Mouse (Mus musculus) frontal cortex, postnatal 10 days (tissue): ENCODE measurements around the gene Pik3r4.

Experiments used
- DNase-seq, 2 experiments: peaks; one replicate each; pipeline ENCODE4 v3.0.0; 2022; ENCODE audit warnings: low spot score in 2 of 2, mixed read lengths in 1 of 2

Pik3r4 gene

GRCm38 (mm10) chr9:105696818-105697564 is 54.2 kb downstream of the Pik3r4 start:
- DNase-seq: no peak

DNA sequence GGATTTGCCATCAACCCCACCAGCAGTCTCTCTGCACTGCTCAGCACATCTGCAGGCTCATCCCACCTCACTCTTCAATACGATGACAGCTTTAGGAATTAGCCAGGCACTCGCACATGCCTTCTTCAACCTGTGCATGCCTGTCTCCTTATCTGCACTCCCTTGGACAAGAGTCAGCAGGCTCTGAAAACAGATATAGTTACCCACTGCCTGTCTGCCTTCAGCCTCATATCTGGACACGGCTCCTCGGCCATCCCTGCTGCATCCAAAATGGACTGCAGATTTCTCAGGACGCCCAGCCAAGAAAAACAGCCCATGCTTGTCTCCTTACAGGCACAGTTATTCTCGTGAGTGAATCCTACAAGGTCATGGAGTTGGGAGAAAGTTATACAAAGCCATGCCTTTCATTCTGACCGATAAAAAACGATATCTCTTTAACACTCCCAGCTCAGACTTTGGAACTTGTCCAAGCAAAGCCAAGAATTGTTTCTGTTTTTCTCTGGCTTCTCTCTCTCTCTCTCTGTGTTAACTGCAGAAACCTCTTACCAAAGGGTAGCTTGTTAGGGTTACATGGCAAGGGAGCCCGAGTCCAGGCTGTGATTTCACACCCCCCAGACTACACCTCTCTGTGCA is 55.1 kb downstream of the Pik3r4 start:
- DNase-seq: no peak

DNA sequence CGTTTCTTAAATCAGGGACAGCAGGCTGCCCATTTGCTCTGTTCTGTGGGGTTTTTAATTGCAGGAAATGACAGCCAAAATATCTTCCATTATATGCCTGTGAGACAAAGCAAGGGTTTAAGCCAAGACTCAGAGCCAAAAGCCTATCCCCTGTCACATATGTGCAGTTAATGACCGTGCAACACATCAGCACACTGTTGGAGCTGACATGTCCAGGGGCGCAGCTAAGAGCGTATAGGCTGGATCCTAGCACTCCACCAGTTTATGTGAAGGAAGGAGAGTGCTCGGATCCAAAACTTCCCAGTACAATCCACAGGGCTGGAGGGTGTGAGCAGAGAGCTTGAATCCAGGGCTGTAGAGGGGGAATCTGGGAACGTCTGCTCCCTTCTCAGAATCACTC is 57.9 kb downstream of the Pik3r4 start:
- no peak for DNase-seq

DNA sequence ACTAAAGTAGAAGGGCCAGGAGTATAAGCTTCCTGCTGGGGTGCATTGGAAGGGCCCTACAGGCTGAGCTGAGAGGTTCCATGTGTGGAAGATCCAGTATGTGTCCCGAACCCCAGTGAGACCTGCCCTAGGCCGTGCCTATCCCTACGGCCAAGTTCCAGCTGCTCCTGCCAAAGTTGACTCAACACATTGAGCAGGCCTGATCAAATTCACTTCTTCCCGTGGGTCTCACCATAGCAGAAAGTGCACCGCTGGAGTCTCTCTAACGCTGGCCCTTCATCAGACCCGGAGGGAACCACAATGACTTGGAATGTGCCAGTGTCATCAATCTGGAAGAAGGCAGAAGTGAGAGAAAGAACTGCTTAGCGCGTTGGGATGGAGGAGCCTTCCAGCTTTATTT is 59.2 kb downstream of the Pik3r4 start:
- DNase-seq: no peak

DNA sequence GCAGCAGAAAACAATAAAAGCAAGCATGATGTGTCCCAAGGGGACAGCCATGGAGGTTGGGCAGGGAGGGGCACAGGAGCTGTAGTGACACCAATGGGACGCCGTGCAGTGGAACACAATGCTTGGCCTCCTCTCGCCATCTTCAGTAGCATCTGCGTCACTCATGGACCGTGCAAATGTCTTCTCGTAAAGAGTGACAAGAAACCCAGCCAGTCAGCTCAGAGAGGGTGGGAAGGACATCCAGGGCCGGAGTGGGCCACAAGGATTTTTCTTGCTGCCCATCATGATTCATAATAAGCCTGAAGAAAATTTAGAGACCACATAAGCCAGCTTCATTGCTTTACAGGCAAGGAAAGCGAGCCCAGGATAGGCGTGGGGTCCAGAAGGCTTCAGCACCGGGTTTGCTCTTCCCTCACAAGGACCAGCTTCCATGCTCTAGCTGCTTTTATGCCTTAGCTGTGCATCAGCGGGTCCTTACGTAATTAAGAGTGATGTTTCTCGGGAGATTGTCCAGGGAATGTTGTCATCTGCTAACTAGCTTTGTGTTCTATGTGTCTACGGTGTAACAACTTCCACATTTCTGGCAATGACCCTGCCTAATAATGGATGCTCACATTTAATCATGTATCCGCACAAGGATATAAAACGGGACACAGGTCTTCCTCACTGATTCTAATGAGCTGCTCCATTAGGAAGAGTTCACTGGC is 61.6 kb downstream of the Pik3r4 start:
- no peak for DNase-seq

DNA sequence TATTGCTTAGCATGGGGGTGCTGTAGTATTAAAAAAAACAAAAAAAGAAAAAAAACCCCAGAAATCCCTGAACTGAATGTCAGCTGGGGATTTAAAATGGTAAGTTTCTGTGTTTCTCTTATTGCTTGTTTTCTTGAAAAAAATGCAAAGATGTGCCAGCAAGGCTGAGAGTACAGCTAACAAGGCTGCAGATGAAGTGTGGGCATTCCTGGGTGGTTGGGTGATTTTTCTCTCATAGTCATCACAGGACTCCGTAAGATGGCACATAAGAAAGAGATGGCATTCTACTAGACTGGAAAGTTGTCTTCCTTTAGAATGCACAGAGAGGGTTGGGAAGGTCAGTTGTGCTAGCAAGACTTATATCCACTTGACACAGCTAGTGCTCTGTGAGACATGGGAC is 62.2 kb downstream of the Pik3r4 start:
- DNase-seq: no peak

DNA sequence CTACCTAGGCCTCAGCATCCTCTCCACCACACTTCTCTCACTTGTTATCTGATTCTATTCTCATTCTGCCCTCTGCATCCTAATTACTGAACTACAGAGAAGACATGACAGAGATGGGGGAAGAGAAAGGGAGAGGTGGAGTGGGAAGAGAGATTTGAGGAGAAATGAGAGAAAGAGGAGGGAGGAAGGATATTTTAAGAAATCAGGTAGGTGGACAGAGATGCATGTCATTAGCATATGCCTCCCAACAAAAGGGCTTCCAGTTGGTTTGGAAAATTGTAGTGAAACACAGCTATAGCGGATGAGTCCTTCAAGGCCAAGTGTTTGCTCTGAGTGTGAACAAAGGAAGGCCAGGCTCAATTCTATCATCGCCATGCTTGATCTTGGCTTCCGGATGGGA is 69.3 kb downstream of the Pik3r4 start:
- no peak for DNase-seq

DNA sequence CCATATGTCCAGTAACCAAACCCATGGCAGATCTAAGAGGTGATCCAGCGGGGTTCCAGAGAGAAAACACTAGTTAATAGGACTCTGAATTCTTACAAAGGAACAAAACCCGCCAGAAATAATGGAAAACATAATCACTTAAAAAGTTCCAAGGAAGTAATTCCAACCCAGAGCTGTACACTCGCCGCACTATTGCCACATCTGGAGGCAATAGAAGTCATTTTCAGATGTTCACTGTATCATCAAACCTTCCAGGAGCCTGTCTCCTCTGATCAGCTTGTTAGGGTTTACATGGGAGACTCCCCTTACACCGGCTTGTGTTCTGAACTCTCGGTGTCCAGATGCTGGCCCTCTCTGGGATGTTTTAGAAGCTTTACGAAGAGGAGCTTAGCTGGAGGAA is 76.6 kb downstream of the Pik3r4 start:
- DNase-seq: no peak

- no peak for DNase-seq
Observed at GRCm38 (mm10) chr9:105719851-105720395, 77.1 kb downstream of the Pik3r4 start.

DNA sequence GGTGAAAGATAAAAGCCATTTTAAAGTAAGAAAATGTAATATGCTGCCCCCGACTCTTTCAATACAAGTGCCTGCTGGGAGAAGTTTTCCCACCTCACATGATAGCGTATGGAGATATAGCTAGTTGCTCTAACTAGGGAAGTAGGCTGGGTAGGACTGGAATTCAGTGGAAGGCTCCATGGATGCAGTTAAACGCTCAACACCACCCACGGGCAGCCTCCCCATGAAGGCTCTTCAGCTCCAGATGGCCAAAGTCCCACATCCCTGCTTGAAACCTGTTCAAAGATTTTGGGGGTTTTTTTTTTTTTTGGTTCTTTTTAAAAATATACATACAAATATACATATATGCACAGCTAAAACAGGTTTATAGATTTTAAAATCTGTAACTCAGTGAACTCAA is 77.7 kb downstream of the Pik3r4 start:
- DNase-seq: peak; percentile 40 to 42

DNA sequence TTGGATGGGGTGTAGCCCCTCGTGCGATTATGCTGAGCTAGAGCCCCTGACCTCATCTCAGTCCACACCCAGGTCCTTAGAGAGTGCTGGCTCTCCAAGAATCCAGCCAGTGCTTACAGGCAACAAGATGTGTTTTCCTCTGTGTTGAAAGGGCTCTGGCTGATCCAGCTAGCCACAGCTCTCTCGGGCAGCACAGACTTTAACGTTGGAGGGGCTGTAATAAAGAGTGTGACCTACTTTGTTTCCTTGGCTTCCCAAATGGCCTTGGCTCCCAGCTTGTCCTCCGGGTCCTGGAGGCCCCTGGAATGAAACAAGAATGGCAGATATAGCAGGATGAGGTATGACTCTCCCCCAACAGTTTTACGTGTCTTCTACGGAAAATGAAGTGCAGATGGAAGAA is 89.2 kb downstream of the Pik3r4 start:
- DNase-seq: no peak

- DNase-seq: no peak
Observed at GRCm38 (mm10) chr9:105734651-105735050, 91.9 kb downstream of the Pik3r4 start.

DNA sequence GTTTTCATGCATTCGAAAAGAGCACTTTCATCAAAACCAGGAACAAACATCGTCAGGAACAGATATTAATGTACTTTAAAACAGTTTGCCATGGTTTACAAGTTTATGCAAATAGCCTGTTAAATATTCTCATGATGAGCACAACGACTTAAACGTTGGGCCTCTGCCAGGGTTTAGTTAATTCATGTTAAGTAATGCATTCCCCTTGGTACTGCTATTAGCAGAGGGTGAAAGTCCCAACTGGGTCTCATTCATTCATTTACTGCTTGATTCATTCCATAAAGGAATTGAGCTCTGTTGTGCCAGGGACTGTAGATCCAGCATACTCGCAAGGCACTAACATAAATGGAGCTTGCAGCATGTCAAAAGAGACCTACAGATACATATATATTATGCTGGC is 92.4 kb downstream of the Pik3r4 start:
- DNase-seq: no peak
